In the genomic region with DNA sequence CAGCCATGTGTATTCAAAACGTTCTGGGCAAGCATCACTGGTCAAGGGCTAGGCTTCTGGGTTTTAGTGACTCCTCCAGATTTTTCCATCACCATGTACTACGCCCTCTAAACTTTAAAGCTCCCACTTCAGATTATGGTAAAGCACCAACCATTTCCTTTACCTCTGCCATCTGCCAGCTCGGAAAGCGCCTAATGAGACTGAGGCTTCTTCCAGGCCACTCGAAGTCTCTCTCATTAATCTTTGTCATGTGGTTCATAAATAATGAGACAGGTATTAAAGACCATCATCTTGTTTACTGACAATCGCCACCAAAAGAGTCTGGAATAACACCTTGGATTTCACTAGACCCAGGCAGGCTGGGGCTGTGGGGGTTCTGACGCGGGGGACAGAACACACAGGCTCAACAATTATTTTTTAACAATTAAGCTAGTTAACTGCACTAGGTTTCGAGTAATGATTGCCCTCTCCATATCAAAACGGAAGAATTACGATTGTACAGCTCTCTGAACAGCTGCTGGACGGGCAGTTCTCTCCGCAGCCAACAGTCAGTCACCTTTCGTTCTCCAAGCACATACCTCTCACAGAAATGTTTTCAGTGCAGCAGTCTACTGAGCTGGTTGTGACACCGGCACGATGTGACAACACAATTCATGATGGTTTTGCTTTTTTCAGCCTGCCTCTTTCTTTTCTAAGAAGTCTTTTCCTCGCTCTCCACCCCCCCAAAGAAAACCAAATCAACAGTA, we compare ENCODE assay signal across 7 mouse cellular contexts.
DNase-seq lines count a peak whose midpoint lies in the region; ATAC-seq and TF ChIP-seq lines count a peak whose summit lies in the region.

No protein-coding gene starts in this region.

- ATAC-seq in embryonic facial prominence, embryonic 15.5 days (ENCODE audit: insufficient number of reproducible peaks, low FRiP score, low TSS enrichment, low read depth) = no peak
- peak; percentile 70 for ATAC-seq in intestine, embryonic 15.5 days

- H3K9me3 ChIP-seq in embryonic facial prominence, embryonic 15.5 days (replicated peaks) = no peaks in the 10 kb centered on the region
- H3K9me3 ChIP-seq in intestine, embryonic 15.5 days = no peaks in the 10 kb centered on the region

- H3K27me3 ChIP-seq in thymus, adult 2 months (ENCODE audit: control insufficient read depth, insufficient read depth, low read length) = no peaks in the 10 kb centered on the region
- H3K27me3 ChIP-seq in embryonic facial prominence, embryonic 15.5 days = no peaks in the 10 kb centered on the region
- H3K27me3 ChIP-seq in intestine, embryonic 15.5 days (replicated peaks) = no peaks in the 10 kb centered on the region

- peaks cover 19% of the 10 kb centered on the region; the same call in 1 of the 2 replicates for H3K79me2 ChIP-seq in macrophage (ENCODE audit: inconsistent target)

- peak overlapping the region; percentile 44 for H3K4me2 ChIP-seq in embryonic facial prominence, embryonic 15.5 days (replicated peaks)
- H3K4me2 ChIP-seq in intestine, embryonic 15.5 days (replicated peaks) = peak overlapping the region; percentile 60

- TF ChIP-seq POLR2A in thymus, adult 2 months (IDR thresholded peaks at IDR 0.05; ENCODE audit: control insufficient read depth, extremely low read depth, insufficient read depth, low read length, poor library complexity) = no peak

- WGBS in thymus, adult 2 months = 31% methylated on average over 17 of the region's 17 CpGs
- 62% methylated on average over 17 of the region's 17 CpGs for WGBS in embryonic facial prominence, embryonic 15.5 days
- 27% methylated on average over 17 of the region's 17 CpGs for WGBS in intestine, embryonic 15.5 days
- 40% methylated on average over 15 of the region's 17 CpGs for WGBS in macrophage (ENCODE audit: missing documents)

- H3K27ac ChIP-seq in thymus, adult 2 months (ENCODE audit: control insufficient read depth, insufficient read depth, low read length) = peak overlapping the region; percentile 19; the same call in 1 of the 2 replicates
- peak overlapping the region; percentile 70 for H3K27ac ChIP-seq in embryonic facial prominence, embryonic 15.5 days (replicated peaks)
- peak overlapping the region; percentile 79 for H3K27ac ChIP-seq in intestine, embryonic 15.5 days
- H3K27ac ChIP-seq in macrophage = peak overlapping the region; percentile 61

- peak overlapping the region; percentile 31 for H3K4me3 ChIP-seq in thymus, adult 2 months (ENCODE audit: control insufficient read depth, insufficient read depth, low read length)
- H3K4me3 ChIP-seq in embryonic facial prominence, embryonic 15.5 days (replicated peaks) = peak overlapping the region; percentile 42
- H3K4me3 ChIP-seq in intestine, embryonic 15.5 days (replicated peaks) = peak overlapping the region; percentile 33
- H3K4me3 ChIP-seq in macrophage (ENCODE audit: inconsistent target) = peak overlapping the region; percentile 40

- no peak for TF ChIP-seq CTCF in thymus, adult 2 months (IDR thresholded peaks at IDR 0.05; ENCODE audit: borderline replicate concordance, control insufficient read depth, extremely low read depth, insufficient read depth, low read length, poor library complexity)

- H3K9ac ChIP-seq in embryonic facial prominence, embryonic 15.5 days = no peak overlapping the region
- H3K9ac ChIP-seq in intestine, embryonic 15.5 days = peak overlapping the region; percentile 6

- no peak for DNase-seq in thymus, adult 2 months
- DNase-seq in thymus, postnatal 25 days = no peak
- no peak for DNase-seq in c-Kit-positive CD71-positive TER-119-positive erythroid progenitor cells, embryonic 14.5 days (ENCODE audit: low spot score)
- no peak for DNase-seq in yolk sac, embryonic 10.5 days (ENCODE audit: low spot score)

- H3K36me3 ChIP-seq in thymus, adult 2 months (ENCODE audit: control insufficient read depth, insufficient read depth, low read length) = no peaks in the 10 kb centered on the region
- no peaks in the 10 kb centered on the region for H3K36me3 ChIP-seq in embryonic facial prominence, embryonic 15.5 days
- no peaks in the 10 kb centered on the region for H3K36me3 ChIP-seq in intestine, embryonic 15.5 days
- H3K36me3 ChIP-seq in macrophage (ENCODE audit: inconsistent target) = no peaks in the 10 kb centered on the region

- peaks cover 6% of the 10 kb centered on the region for H3K4me1 ChIP-seq in thymus, adult 2 months (replicated peaks; ENCODE audit: control insufficient read depth, insufficient read depth, low read length)
- H3K4me1 ChIP-seq in embryonic facial prominence, embryonic 15.5 days = peaks cover 7% of the 10 kb centered on the region
- H3K4me1 ChIP-seq in intestine, embryonic 15.5 days (replicated peaks) = 0 out of 2 replicates have a peak, but pooled peaks cover 4% of the 10 kb centered on the region

Comparison
In these comparisons a context has a peak if more than half of its experiments do, and no peak if none do; other contexts are left out.
1. H3K27ac ChIP-seq: peak in every context shown above with its lines; median percentile 79 in intestine, embryonic 15.5 days; 70 in embryonic facial prominence, embryonic 15.5 days; 61 in macrophage; 19 in thymus, adult 2 months.